Comparison of ENCODE assay signal across 8 mouse cellular contexts in the genomic region with DNA sequence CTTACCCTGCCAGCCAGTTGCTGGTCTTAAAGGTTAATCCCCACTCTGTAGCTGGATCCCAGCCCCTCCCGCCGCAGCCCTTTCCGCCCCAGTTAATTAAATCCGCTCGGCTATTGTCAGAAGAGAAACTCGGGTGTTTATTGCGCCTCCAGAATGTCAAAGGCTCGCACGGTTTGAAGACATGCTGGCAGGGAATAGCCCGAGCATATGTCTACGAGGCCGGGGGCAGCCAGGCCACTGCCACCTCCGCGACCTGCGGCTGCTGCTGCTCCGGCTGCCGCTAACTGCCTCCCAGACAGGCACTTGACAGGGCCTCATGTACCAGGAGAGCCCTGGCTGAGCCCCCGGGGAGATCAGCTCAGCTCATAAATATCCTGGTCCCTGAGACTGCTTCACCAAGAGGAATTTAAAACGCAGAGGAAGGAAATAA.
DNase-seq lines count a peak whose midpoint lies in the region; ATAC-seq and TF ChIP-seq lines count a peak whose summit lies in the region.

No protein-coding gene starts in this region.

- H3K27ac ChIP-seq in lung, embryonic 15.5 days: peak overlapping the region; percentile 71
- peak overlapping the region; percentile 69 for H3K27ac ChIP-seq in hindbrain, postnatal 0 days

- WGBS in lung, embryonic 15.5 days: 3% methylated on average over 19 of the region's 19 CpGs
- 4% methylated on average over 19 of the region's 19 CpGs for WGBS in hindbrain, postnatal 0 days

- peak overlapping the region; percentile 19 for H3K4me3 ChIP-seq in lung, embryonic 15.5 days
- peak overlapping the region; percentile 13; the same call in 1 of the 2 replicates for H3K4me3 ChIP-seq in hindbrain, postnatal 0 days (ENCODE audit: low read length)

- H3K27me3 ChIP-seq in lung, embryonic 15.5 days: no peaks in the 10 kb centered on the region
- H3K27me3 ChIP-seq in hindbrain, postnatal 0 days (ENCODE audit: insufficient read depth, low read length): no peaks in the 10 kb centered on the region

- H3K4me1 ChIP-seq in lung, embryonic 15.5 days: peaks cover 81% of the 10 kb centered on the region
- H3K4me1 ChIP-seq in hindbrain, postnatal 0 days (ENCODE audit: insufficient read depth, low read length): peaks cover 41% of the 10 kb centered on the region

- no peaks in the 10 kb centered on the region for H3K9me3 ChIP-seq in lung, embryonic 15.5 days
- no peaks in the 10 kb centered on the region for H3K9me3 ChIP-seq in hindbrain, postnatal 0 days (ENCODE audit: low read length)

- no peak for ATAC-seq in lung, embryonic 15.5 days (ENCODE audit: borderline replicate concordance, extremely low read depth, low FRiP score, low TSS enrichment)
- no peak for ATAC-seq in hindbrain, postnatal 0 days

- H3K9ac ChIP-seq in lung, embryonic 15.5 days: no peak overlapping the region
- H3K9ac ChIP-seq in hindbrain, postnatal 0 days (replicated peaks; ENCODE audit: low read length): peak overlapping the region; percentile 22; the same call in 1 of the 2 replicates

- TF ChIP-seq CTCF in hindbrain, postnatal 0 days (IDR thresholded peaks at IDR 0.05; ENCODE audit: low read depth): no peak

- DNase-seq in lung, postnatal 36 days: no peak
- peak; percentile 79 for DNase-seq in embryo, embryonic 11 days
- DNase-seq in hindbrain, postnatal 0 days (ENCODE audit: low spot score): peak; percentile 62
- DNase-seq in neural tube, embryonic 10.5 days (ENCODE audit: extremely low spot score, low spot score): peak; percentile 66
- no peak for DNase-seq in frontal cortex, postnatal 25 days (ENCODE audit: low spot score in 2 of 2)
- DNase-seq in natural killer cell, adult 2 months (ENCODE audit: low spot score in 2 of 2): no peak
- no peak for DNase-seq in frontal cortex, postnatal 10 days (ENCODE audit: low spot score in 2 of 2)

- peak overlapping the region; percentile 54 for H3K4me2 ChIP-seq in lung, embryonic 15.5 days
- peak overlapping the region; percentile 47 for H3K4me2 ChIP-seq in hindbrain, postnatal 0 days (ENCODE audit: low read depth, low read length)

- no peaks in the 10 kb centered on the region for H3K36me3 ChIP-seq in lung, embryonic 15.5 days
- H3K36me3 ChIP-seq in hindbrain, postnatal 0 days (ENCODE audit: insufficient read depth, low read length): no peaks in the 10 kb centered on the region

Comparison
In these comparisons a context has a peak if more than half of its experiments do, and no peak if none do; other contexts are left out.
1. DNase-seq: peak in embryo, embryonic 11 days (single experiment), hindbrain, postnatal 0 days (single experiment) and neural tube, embryonic 10.5 days (single experiment); none in lung, postnatal 36 days (single experiment), frontal cortex, postnatal 25 days (0 of 2), natural killer cell, adult 2 months (0 of 2) and frontal cortex, postnatal 10 days (0 of 2).